Comparison of ENCODE assay signal across 19 mouse cellular contexts in the genomic region with DNA sequence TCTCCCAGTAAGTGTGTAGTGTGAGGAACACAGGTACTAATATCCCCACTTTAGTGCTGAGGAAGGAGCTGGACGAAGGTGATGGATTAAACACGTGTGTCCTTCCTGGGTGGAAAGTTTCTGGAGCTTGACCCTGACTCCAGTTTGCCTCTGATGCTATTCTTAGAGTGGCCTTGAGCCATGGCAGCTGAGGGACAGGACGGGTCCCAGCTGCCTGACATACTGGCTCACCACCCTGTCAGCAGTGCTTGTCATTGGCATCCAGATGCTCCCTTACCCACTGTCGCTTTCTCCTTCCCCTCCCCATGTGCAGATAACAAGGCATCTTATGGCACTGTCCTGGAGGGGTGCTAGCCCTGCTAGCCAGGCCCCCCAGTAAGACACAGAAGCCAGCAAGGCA.
A peak's percentile ranks its signal among the peaks of the same experiment; 100 is the strongest.
DNase-seq lines count a peak whose midpoint lies in the region; ATAC-seq and TF ChIP-seq lines count a peak whose summit lies in the region.
"Had no signal": no experiment of that assay in that cellular context is flagged by ENCODE, and none has a peak within 500 bp of the region (broad histone marks: within the 10 kb centered on the region; RNA-seq: fewer than 3 reads in every experiment).

No protein-coding gene starts in this region.

- no peak overlapping the region; the same call in 1 of the 2 replicates for H3K27ac ChIP-seq in lung, postnatal 0 days (ENCODE audit: low read length)
- H3K27ac ChIP-seq: hindbrain, embryonic 15.5 days; layer of hippocampus, adult 2 months; limb, embryonic 13.5 days; liver, embryonic 15.5 days had no signal

- no peak overlapping the region for H3K4me2 ChIP-seq in lung, postnatal 0 days (replicated peaks; ENCODE audit: low read depth, low read length)
- H3K4me2 ChIP-seq in myocyte (ENCODE audit: low read depth) = no peak overlapping the region
- H3K4me2 ChIP-seq: hindbrain, embryonic 15.5 days; limb, embryonic 13.5 days; liver, embryonic 15.5 days; midbrain, embryonic 11.5 days had no signal

- H3K9me3 ChIP-seq in lung, postnatal 0 days (ENCODE audit: low read length) = no peaks in the 10 kb centered on the region
- H3K9me3 ChIP-seq: hindbrain, embryonic 15.5 days; liver, embryonic 15.5 days had no signal

- H3K4me3 ChIP-seq in lung, postnatal 0 days (ENCODE audit: low read depth, low read length) = no peak overlapping the region
- no peak overlapping the region for H3K4me3 ChIP-seq in myocyte
- H3K4me3 ChIP-seq: hindbrain, embryonic 15.5 days; layer of hippocampus, adult 2 months; limb, embryonic 13.5 days; liver, embryonic 15.5 days had no signal

- no peaks in the 10 kb centered on the region for H3K79me2 ChIP-seq in myocyte (ENCODE audit: control insufficient read depth, insufficient read depth)

- intact Hi-C loops in heart, postnatal 36 days (cut with DNase I) = no loop called here

- no peaks in the 10 kb centered on the region for H3K27me3 ChIP-seq in lung, postnatal 0 days (replicated peaks; ENCODE audit: insufficient read depth, low read length)
- H3K27me3 ChIP-seq in myocyte (ENCODE audit: control insufficient read depth, insufficient read depth, insufficient read length) = no peaks in the 10 kb centered on the region
- H3K27me3 ChIP-seq: hindbrain, embryonic 15.5 days; limb, embryonic 13.5 days; liver, embryonic 15.5 days had no signal

- no peak for TF ChIP-seq POLR2A in myocyte (IDR thresholded peaks at IDR 0.05; ENCODE audit: insufficient read length, low read depth)

- TF ChIP-seq CTCF in lung, postnatal 0 days (IDR thresholded peaks at IDR 0.05) = no peak

- H3ac ChIP-seq in myocyte (ENCODE audit: control insufficient read depth, insufficient read length) = no peak overlapping the region

- 78% methylated on average over 4 of the region's 4 CpGs for WGBS in lung, postnatal 0 days

- peak; percentile 48 for DNase-seq in adrenal gland, postnatal 14 days
- no peak for DNase-seq in adrenal gland, postnatal 10 days
- DNase-seq in heart, adult 9 months (ENCODE audit: low spot score in 2 of 2) = peak; percentile 53 to 61
- no peak for DNase-seq in heart, postnatal 36 days
- peak; percentile 66 for DNase-seq in lung, postnatal 0 days (ENCODE audit: low spot score)
- no peak for DNase-seq in lung, adult 18-20 months
- DNase-seq in left cerebral cortex, adult 8-10 months (ENCODE audit: low spot score in 2 of 2) = no peak
- DNase-seq: cerebellum, postnatal 10 days; embryo, embryonic 11 days; kidney, adult 18-20 months; retina, postnatal 1 day; thymus, adult 2 months had no signal

- peak; percentile 61 for ATAC-seq in lung, postnatal 0 days
- ATAC-seq: forebrain, embryonic 16.5 days had no signal

- H3K36me3 ChIP-seq in lung, postnatal 0 days (ENCODE audit: insufficient read depth, low read length) = no peaks in the 10 kb centered on the region
- no peaks in the 10 kb centered on the region for H3K36me3 ChIP-seq in myocyte (ENCODE audit: control insufficient read depth, insufficient read depth)
- H3K36me3 ChIP-seq: hindbrain, embryonic 15.5 days; limb, embryonic 13.5 days; liver, embryonic 15.5 days had no signal

- H3K9ac ChIP-seq in lung, postnatal 0 days (replicated peaks; ENCODE audit: low read depth) = no peak overlapping the region
- H3K9ac ChIP-seq: hindbrain, embryonic 15.5 days; limb, embryonic 13.5 days; liver, embryonic 15.5 days had no signal

- no peak for TF ChIP-seq EP300 in lung, postnatal 0 days (IDR thresholded peaks at IDR 0.05)

- H3K4me1 ChIP-seq in lung, postnatal 0 days (ENCODE audit: insufficient read depth, low read depth, low read length) = peaks cover 14% of the 10 kb centered on the region; the same call in 1 of the 2 replicates

TF ChIP-seq in myocyte, 11 proteins besides CTCF, POLR2A, EP300 and RAD21:
- no peak for TF ChIP-seq MAX (IDR thresholded peaks at IDR 0.05; ENCODE audit: low read depth)
- TF ChIP-seq TCF12 (IDR thresholded peaks at IDR 0.05; ENCODE audit: insufficient read depth, poor library complexity, severe bottlenecking) = peak; percentile 78
- TF ChIP-seq TCF3 (IDR thresholded peaks at IDR 0.05; ENCODE audit: insufficient read length, low read depth) = peak; percentile 94
- no peak for TF ChIP-seq SRF (IDR thresholded peaks at IDR 0.05; ENCODE audit: control insufficient read depth, insufficient read length, low read depth)
- no peak for TF ChIP-seq POLR2AphosphoS2 (IDR thresholded peaks at IDR 0.05; ENCODE audit: insufficient read length, low read depth)
- TF ChIP-seq MYOD1 (IDR thresholded peaks at IDR 0.05; ENCODE audit: control insufficient read depth in 1 of 3, insufficient read length in 2 of 3, low read depth in 2 of 3) = peak; percentile 75 to 98 (median 77)
- no peak for TF ChIP-seq REST (IDR thresholded peaks at IDR 0.05; ENCODE audit: insufficient read depth, insufficient read length)
- peak; percentile 87 to 98 (median 89) for TF ChIP-seq MYOG (IDR thresholded peaks at IDR 0.05; ENCODE audit: control insufficient read depth in 1 of 3, insufficient read depth in 1 of 3, insufficient read length in 2 of 3, low read depth in 2 of 3)
- no peak for TF ChIP-seq USF1 (IDR thresholded peaks at IDR 0.05; ENCODE audit: low read depth)
- TF ChIP-seq E2F4 (IDR thresholded peaks at IDR 0.05; ENCODE audit: insufficient read depth) = no peak
- no peak for TF ChIP-seq CEBPB (IDR thresholded peaks at IDR 0.05; ENCODE audit: insufficient read depth, poor library complexity, severe bottlenecking)

Comparison
In these comparisons a context has a peak if more than half of its experiments do, and no peak if none do; other contexts are left out.
1. DNase-seq: peak in adrenal gland, postnatal 14 days (single experiment), heart, adult 9 months (2 of 2) and lung, postnatal 0 days (single experiment); none in adrenal gland, postnatal 10 days (single experiment), heart, postnatal 36 days (0 of 2), lung, adult 18-20 months (0 of 2) and left cerebral cortex, adult 8-10 months (0 of 2).